Mouse (Mus musculus) MEL (cell line): ENCODE results near the gene Mymx.

Source experiments
- BHLHE40 ChIP-seq: IDR thresholded peaks from 2 replicates; pipeline ENCODE4 v1.6.1; 2012; ENCODE audit warnings: low read depth, mild to moderate bottlenecking, inconsistent platforms, low read length, improper control_type of control experiment, borderline replicate concordance
- CTCF ChIP-seq, 3 experiments: IDR thresholded peaks in 2 of 3; conservative IDR thresholded peaks in 1 of 3; 2 replicates each; pipeline ENCODE4 v1.5.1; 2011 to 2012; ENCODE audit warnings: low read length in 3 of 3, low read depth in 2 of 3, mild to moderate bottlenecking in 2 of 3, improper control_type of control experiment in 1 of 3, inconsistent platforms in 1 of 3, mixed read lengths in 1 of 3, moderate library complexity in 1 of 3; ENCODE audit not compliant: control insufficient read depth in 1 of 3, insufficient read depth in 1 of 3, poor library complexity in 1 of 3, severe bottlenecking in 1 of 3
- ELF1 ChIP-seq: IDR thresholded peaks from 2 replicates; pipeline ENCODE4 v1.6.1; 2014; ENCODE audit warnings: low read depth, mild to moderate bottlenecking, inconsistent platforms, low read length, improper control_type of control experiment, moderate library complexity
- EP300 ChIP-seq, 2 experiments: IDR thresholded peaks; 2 replicates each; pipeline ENCODE4 v1.6.1; 2011; ENCODE audit warnings: improper control_type of control experiment in 2 of 2, low read length in 2 of 2, low read depth in 1 of 2, mild to moderate bottlenecking in 1 of 2
- ETS1 ChIP-seq: IDR thresholded peaks from 2 replicates; pipeline ENCODE4 v1.6.1; 2012; ENCODE audit warnings: low read depth, mild to moderate bottlenecking, inconsistent platforms, low read length, improper control_type of control experiment, moderate library complexity
- HCFC1 ChIP-seq: IDR thresholded peaks from 2 replicates; pipeline ENCODE4 v1.6.1; 2012; ENCODE audit warnings: low read depth, mild to moderate bottlenecking, inconsistent platforms, low read length, improper control_type of control experiment, moderate library complexity
- KAT2A ChIP-seq: conservative IDR thresholded peaks from 2 replicates; pipeline ENCODE4 v1.6.1; 2012; ENCODE audit warnings: low read depth, low read length, improper control_type of control experiment, inconsistent platforms
- MAFK ChIP-seq: IDR thresholded peaks from 2 replicates; pipeline ENCODE4 v1.6.1; 2011; ENCODE audit warnings: low read depth, mild to moderate bottlenecking, low read length, improper control_type of control experiment, borderline replicate concordance
- MYB ChIP-seq: IDR thresholded peaks from 2 replicates; pipeline ENCODE4 v1.6.1; 2011; ENCODE audit warnings: mild to moderate bottlenecking, low read depth, low read length, improper control_type of control experiment
- MYC ChIP-seq: IDR thresholded peaks from 2 replicates; pipeline ENCODE4 v1.6.1; 2011; ENCODE audit warnings: low read depth, mild to moderate bottlenecking, low read length, improper control_type of control experiment, moderate library complexity
- POLR2A ChIP-seq, 2 experiments: IDR thresholded peaks; 2 replicates each; pipeline ENCODE4 v1.6.1; 2011 to 2012; ENCODE audit warnings: low read length in 2 of 2, mild to moderate bottlenecking in 2 of 2, control low read depth in 1 of 2, improper control_type of control experiment in 1 of 2, low read depth in 1 of 2, moderate library complexity in 1 of 2; ENCODE audit not compliant: control insufficient read depth in 1 of 2, insufficient read depth in 1 of 2, poor library complexity in 1 of 2
- POLR2AphosphoS2 ChIP-seq: IDR thresholded peaks from 2 replicates; pipeline ENCODE4 v1.6.1; 2011; ENCODE audit warnings: low read length, improper control_type of control experiment
- RAD21 ChIP-seq: IDR thresholded peaks from 2 replicates; pipeline ENCODE4 v1.6.1; 2011; ENCODE audit warnings: mild to moderate bottlenecking, low read depth, low read length, improper control_type of control experiment
- ZC3H11A ChIP-seq: IDR thresholded peaks from 2 replicates; pipeline ENCODE4 v1.6.1; 2012; ENCODE audit warnings: low read depth, mild to moderate bottlenecking, inconsistent platforms, low read length, improper control_type of control experiment

DNA sequence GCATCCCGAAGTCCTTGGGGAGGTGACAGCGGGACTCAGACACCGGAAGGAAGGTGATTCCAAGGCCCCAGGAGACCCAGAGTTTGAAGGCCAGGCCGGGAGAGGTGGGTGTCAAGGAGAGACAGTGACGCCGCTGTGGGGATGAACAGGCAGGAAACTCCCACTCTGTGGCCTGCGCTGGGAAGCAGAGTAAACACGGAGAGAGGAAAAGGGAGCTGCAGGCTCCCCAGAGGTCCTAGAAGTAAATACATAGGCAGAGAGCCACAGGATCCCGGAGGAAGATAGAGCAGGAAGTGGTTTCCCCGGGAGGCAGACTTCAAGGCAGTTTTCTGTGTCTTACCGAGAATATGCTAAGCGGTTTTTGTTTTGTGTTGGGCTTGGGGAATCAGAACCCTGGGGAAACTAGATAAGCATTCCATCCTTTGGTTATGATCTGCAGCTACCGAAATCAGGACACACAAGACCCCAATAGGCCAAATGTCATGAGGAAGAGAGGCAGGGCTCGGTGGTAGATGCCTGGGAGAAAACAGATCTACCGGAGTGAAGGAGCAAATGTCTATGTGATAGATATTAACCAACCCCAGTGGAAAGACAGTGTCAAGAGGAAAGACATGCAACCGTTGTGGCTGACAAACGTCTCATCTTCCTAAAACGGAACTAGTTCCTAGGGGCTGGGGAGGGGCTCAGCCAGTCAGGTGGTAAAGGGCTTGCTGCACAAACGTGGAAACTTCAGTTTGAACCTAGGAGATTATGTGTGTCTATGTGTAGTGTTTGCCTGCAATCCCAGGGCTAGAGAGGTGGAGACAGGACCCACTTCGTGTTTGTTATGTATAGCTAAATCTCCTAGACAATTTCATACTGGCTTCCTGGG lies 17.7 kb upstream of the Mymx start:
- peak in 1 of 2 experiments; percentile 47; a peak in 1 of 4 replicates for TF ChIP-seq POLR2A (IDR thresholded peaks at IDR 0.05; ENCODE audit: control insufficient read depth in 1 of 2, insufficient read depth in 1 of 2, low read depth in 1 of 2, low read length in 2 of 2, poor library complexity in 1 of 2)
- peak in 1 of 2 experiments; percentile 38; a peak in 2 of 4 replicates for TF ChIP-seq EP300 (IDR thresholded peaks at IDR 0.05; ENCODE audit: low read depth in 1 of 2, low read length in 2 of 2)
- no peak for TF ChIP-seq MAFK
- no peak for TF ChIP-seq CTCF (IDR thresholded peaks at IDR 0.05 in 2 of 3, conservative IDR thresholded peaks at IDR 0.05 in 1 of 3; ENCODE audit: control insufficient read depth in 1 of 3, insufficient read depth in 1 of 3, low read depth in 2 of 3, low read length in 3 of 3, poor library complexity in 1 of 3, severe bottlenecking in 1 of 3)
- no peak for TF ChIP-seq ZC3H11A
- TF ChIP-seq MYB = peak; percentile 62; the same call in 1 of the 2 replicates
- TF ChIP-seq RAD21 = no peak
- no peak for TF ChIP-seq BHLHE40
- TF ChIP-seq MYC = 0 out of 2 replicates have a peak, but pooled peaks have one; percentile 19
- TF ChIP-seq HCFC1 = 0 out of 2 replicates have a peak, but pooled peaks have one; percentile 39
- 0 out of 2 replicates have a peak, but pooled peaks have one; percentile 2 for TF ChIP-seq ELF1
- TF ChIP-seq POLR2AphosphoS2 = no peak
- TF ChIP-seq KAT2A = no peak; the same call in 1 of the 2 replicates
- no peak for TF ChIP-seq ETS1
